Mouse (Mus musculus): ENCODE data around the gene Apol7e. TPM values are rescaled to one million over a fixed set of nuclear protein-coding genes. Genes with fewer than 3 reads are reported as not detected.
A peak's percentile ranks its signal among the peaks of the same experiment; 100 is the strongest.
"Not testable (repeated sequence)": the region's sequence is repeated elsewhere in the genome, so short reads cannot be mapped to it uniquely, and the experiment has no call there.

The Apol7e gene
- polyA plus RNA-seq, 1 experiment from 2014 or later = 0.29 TPM

DNA sequence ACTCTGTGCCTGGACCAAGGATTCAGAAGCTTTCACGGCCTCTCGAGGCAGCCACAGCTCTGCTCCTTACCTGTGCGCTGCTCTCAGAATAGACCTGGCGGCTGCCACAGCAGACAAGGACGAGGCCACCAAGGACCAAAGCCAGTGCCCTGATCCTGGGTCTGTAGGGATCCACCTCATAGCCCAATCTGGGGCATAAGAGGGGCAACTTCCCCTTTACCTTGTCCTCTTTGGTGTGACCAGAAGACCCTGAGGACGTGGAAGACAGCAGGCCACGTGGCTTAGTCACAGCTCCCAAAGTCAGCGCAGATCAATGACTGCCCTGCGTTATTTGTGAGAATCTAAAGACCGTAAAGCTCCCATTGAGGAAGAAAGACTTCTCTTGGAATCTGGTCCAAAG, 34.2 kb downstream of the Apol7e start:
- H3K4me3 ChIP-seq (ENCODE audit: low read length); ATAC-seq (replicated peaks; ENCODE audit: extremely low read depth, insufficient read depth, low FRiP score); H3K9me3 ChIP-seq (replicated peaks; ENCODE audit: control insufficient read depth, low read length); H3K9ac ChIP-seq (ENCODE audit: low read length); H3K36me3 ChIP-seq (ENCODE audit: control insufficient read depth, insufficient read depth); H3K4me2 ChIP-seq (ENCODE audit: low read depth, low read length); H3K27me3 ChIP-seq (ENCODE audit: control insufficient read depth, insufficient read depth, low read length); H3K4me1 ChIP-seq (ENCODE audit: control insufficient read depth, insufficient read depth, low read length); H3K27ac ChIP-seq (ENCODE audit: low read length): not testable (repeated sequence)
- WGBS = 73% methylated on average over 10 of the region's 10 CpGs

- H3K4me1 ChIP-seq (ENCODE audit: control insufficient read depth, insufficient read depth, low read length); H3K9ac ChIP-seq (ENCODE audit: low read length); H3K4me2 ChIP-seq (ENCODE audit: low read depth, low read length); H3K36me3 ChIP-seq (ENCODE audit: control insufficient read depth, insufficient read depth); H3K27me3 ChIP-seq (ENCODE audit: control insufficient read depth, insufficient read depth, low read length); H3K27ac ChIP-seq (ENCODE audit: low read length); H3K4me3 ChIP-seq (ENCODE audit: low read length); H3K9me3 ChIP-seq (replicated peaks; ENCODE audit: control insufficient read depth, low read length): not testable (repeated sequence)
- 35% methylated on average over 8 of the region's 8 CpGs for WGBS
- ATAC-seq (replicated peaks; ENCODE audit: extremely low read depth, insufficient read depth, low FRiP score) = peak; percentile 63
Observed at GRCm38 (mm10) chr15:77733380-77733779, 34.7 kb downstream of the Apol7e start.

GRCm38 (mm10) chr15:77733903-77734302, 35.2 kb downstream of the Apol7e start:
- H3K27ac ChIP-seq (ENCODE audit: low read length); H3K27me3 ChIP-seq (ENCODE audit: control insufficient read depth, insufficient read depth, low read length); H3K4me2 ChIP-seq (ENCODE audit: low read depth, low read length); H3K9ac ChIP-seq (ENCODE audit: low read length); H3K4me3 ChIP-seq (ENCODE audit: low read length); ATAC-seq (replicated peaks; ENCODE audit: extremely low read depth, insufficient read depth, low FRiP score); H3K4me1 ChIP-seq (ENCODE audit: control insufficient read depth, insufficient read depth, low read length); H3K9me3 ChIP-seq (replicated peaks; ENCODE audit: control insufficient read depth, low read length); H3K36me3 ChIP-seq (ENCODE audit: control insufficient read depth, insufficient read depth): not testable (repeated sequence)
- 33% methylated on average over 4 of the region's 4 CpGs for WGBS

GRCm38 (mm10) chr15:77740511-77741297, 42.0 kb downstream of the Apol7e start:
- WGBS = 74% methylated on average over 9 of the region's 9 CpGs
- Histone ChIP-seq H3K27ac (ENCODE audit: low read length) (no peak overlapping the region), H3K4me2 (ENCODE audit: low read depth, low read length) (no peak overlapping the region), H3K4me3 (ENCODE audit: low read length) (no peak overlapping the region), H3K4me1 (ENCODE audit: control insufficient read depth, insufficient read depth, low read length) (no peaks in the 10 kb centered on the region), H3K27me3 (ENCODE audit: control insufficient read depth, insufficient read depth, low read length) (no peaks in the 10 kb centered on the region), H3K9ac (ENCODE audit: low read length) (no peak overlapping the region), H3K36me3 (ENCODE audit: control insufficient read depth, insufficient read depth) (no peaks in the 10 kb centered on the region), H3K9me3 (replicated peaks; ENCODE audit: control insufficient read depth, low read length) (no peaks in the 10 kb centered on the region)
- no peak for ATAC-seq (replicated peaks; ENCODE audit: extremely low read depth, insufficient read depth, low FRiP score)

DNA sequence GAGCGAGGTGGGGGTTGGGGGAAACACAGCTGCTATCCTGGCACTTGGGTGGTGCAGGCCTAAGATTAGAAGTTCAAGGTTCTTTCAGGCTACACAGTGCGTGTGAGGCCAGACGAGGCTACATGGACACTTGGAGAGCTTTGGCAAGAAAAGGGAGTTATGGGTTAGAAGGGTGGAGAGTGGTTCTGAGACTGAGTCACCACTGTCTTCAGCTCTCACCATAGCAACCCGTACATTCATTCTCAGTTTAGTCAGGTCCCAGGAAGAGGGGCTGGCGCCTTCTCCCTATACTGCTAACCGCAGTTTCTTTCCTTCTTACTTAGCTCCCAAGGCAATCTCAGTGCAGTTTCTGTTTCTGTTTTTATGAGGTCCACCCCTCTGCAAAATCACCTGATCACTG, 42.9 kb downstream of the Apol7e start:
- not testable (repeated sequence) for H3K27ac ChIP-seq (ENCODE audit: low read length); ATAC-seq (replicated peaks; ENCODE audit: extremely low read depth, insufficient read depth, low FRiP score); H3K4me1 ChIP-seq (ENCODE audit: control insufficient read depth, insufficient read depth, low read length); H3K36me3 ChIP-seq (ENCODE audit: control insufficient read depth, insufficient read depth); H3K9ac ChIP-seq (ENCODE audit: low read length); H3K4me2 ChIP-seq (ENCODE audit: low read depth, low read length); H3K27me3 ChIP-seq (ENCODE audit: control insufficient read depth, insufficient read depth, low read length); H3K9me3 ChIP-seq (replicated peaks; ENCODE audit: control insufficient read depth, low read length); H3K4me3 ChIP-seq (ENCODE audit: low read length)
- WGBS = 72% methylated on average over 6 of the region's 6 CpGs

DNA sequence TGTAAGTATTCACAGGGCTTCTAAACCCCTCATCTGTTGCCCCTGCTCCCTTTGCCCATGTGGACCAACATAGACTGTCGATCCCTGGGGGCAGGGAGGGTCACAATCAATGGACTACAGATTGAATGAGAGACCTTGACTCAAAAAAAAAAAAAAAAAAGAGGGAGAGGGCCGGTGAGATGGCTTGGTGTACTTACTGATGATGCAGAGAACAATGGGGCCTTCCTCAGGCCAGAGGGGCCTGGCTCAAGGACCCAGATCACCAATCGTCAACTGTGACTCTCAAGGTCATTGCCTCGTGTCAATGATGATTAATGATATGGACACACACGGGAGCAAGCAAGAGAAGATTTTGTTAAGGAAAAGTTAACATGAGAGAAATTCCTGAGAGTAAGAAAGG, 46.0 kb downstream of the Apol7e start:
- WGBS = 35% methylated on average over 5 of the region's 5 CpGs

DNA sequence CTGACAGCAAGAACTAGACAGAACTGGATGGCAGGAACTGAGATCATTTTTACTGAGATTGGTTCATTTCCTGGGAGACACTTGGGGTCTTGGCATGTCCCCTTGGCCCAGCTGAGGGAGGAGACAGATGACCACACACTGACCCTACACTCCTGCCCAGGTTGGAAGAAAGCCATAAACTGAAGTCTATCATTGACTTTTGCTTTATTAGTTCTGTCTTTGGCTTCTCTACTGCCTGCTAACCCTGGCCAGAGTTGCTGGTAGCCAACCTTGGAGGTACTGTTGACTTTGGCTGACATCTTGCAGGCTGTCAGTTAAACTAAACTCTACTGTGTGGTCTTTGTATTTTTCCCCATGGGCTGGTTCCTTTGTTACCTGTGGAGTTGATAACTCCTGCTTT, 46.4 kb downstream of the Apol7e start:
- Histone ChIP-seq H3K36me3 (ENCODE audit: control insufficient read depth, insufficient read depth) (no peaks in the 10 kb centered on the region), H3K4me1 (ENCODE audit: control insufficient read depth, insufficient read depth, low read length) (no peaks in the 10 kb centered on the region)

More for the DNA sequence above, 46.0 kb downstream of the Apol7e start:
- Histone ChIP-seq H3K4me2 (ENCODE audit: low read depth, low read length) (no peak overlapping the region), H3K36me3 (ENCODE audit: control insufficient read depth, insufficient read depth) (no peaks in the 10 kb centered on the region), H3K4me3 (ENCODE audit: low read length) (no peak overlapping the region), H3K9ac (ENCODE audit: low read length) (no peak overlapping the region), H3K27me3 (ENCODE audit: control insufficient read depth, insufficient read depth, low read length) (no peaks in the 10 kb centered on the region), H3K9me3 (replicated peaks; ENCODE audit: control insufficient read depth, low read length) (no peaks in the 10 kb centered on the region; the same call in 1 of the 2 replicates), H3K27ac (ENCODE audit: low read length) (no peak overlapping the region), H3K4me1 (ENCODE audit: control insufficient read depth, insufficient read depth, low read length) (no peaks in the 10 kb centered on the region)
- no peak for ATAC-seq (replicated peaks; ENCODE audit: extremely low read depth, insufficient read depth, low FRiP score)

DNA sequence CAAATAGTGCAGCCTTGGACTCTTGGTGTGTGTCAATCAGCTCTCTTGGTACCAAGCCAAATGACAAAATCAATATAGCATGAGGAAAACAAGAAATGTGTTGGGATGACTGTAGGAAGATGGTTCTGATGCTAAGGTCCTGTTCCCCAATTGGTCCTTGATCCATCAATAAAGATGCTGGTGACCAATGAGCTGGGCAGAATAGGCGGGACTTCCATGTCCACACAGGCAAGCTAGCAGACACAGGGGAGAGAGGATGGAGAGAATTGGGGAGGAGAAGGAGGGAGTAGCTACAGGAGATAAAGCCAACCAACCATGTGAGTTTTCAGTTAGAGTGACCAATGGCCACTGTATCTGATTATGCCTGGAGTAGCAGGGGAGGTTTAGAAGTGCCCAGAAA, 47.7 kb downstream of the Apol7e start:
- Histone ChIP-seq H3K4me2 (ENCODE audit: low read depth, low read length) (no peak overlapping the region), H3K27me3 (ENCODE audit: control insufficient read depth, insufficient read depth, low read length) (no peaks in the 10 kb centered on the region), H3K9me3 (replicated peaks; ENCODE audit: control insufficient read depth, low read length) (no peaks in the 10 kb centered on the region; the same call in 1 of the 2 replicates), H3K4me3 (ENCODE audit: low read length) (no peak overlapping the region), H3K36me3 (ENCODE audit: control insufficient read depth, insufficient read depth) (no peaks in the 10 kb centered on the region), H3K9ac (ENCODE audit: low read length) (no peak overlapping the region), H3K27ac (ENCODE audit: low read length) (no peak overlapping the region), H3K4me1 (ENCODE audit: control insufficient read depth, insufficient read depth, low read length) (no peaks in the 10 kb centered on the region)
- no peak for ATAC-seq (replicated peaks; ENCODE audit: extremely low read depth, insufficient read depth, low FRiP score)
- WGBS = 87% methylated on average over 1 of the region's 1 CpGs

More for the DNA sequence above, 46.4 kb downstream of the Apol7e start:
- no peaks in the 10 kb centered on the region; the same call in 1 of the 2 replicates for H3K9me3 ChIP-seq (replicated peaks; ENCODE audit: control insufficient read depth, low read length)
- H3K4me3 ChIP-seq (ENCODE audit: low read length) = no peak overlapping the region
- H3K27ac ChIP-seq (ENCODE audit: low read length) = no peak overlapping the region
- H3K27me3 ChIP-seq (ENCODE audit: control insufficient read depth, insufficient read depth, low read length) = no peaks in the 10 kb centered on the region
- no peak for ATAC-seq (replicated peaks; ENCODE audit: extremely low read depth, insufficient read depth, low FRiP score)
- H3K4me2 ChIP-seq (ENCODE audit: low read depth, low read length) = no peak overlapping the region
- no peak overlapping the region for H3K9ac ChIP-seq (ENCODE audit: low read length)

GRCm38 (mm10) chr15:77748414-77748813, 49.8 kb downstream of the Apol7e start:
- no peak overlapping the region for H3K4me2 ChIP-seq (ENCODE audit: low read depth, low read length)
- WGBS = 36% methylated on average over 3 of the region's 3 CpGs
- no peaks in the 10 kb centered on the region for H3K27me3 ChIP-seq (ENCODE audit: control insufficient read depth, insufficient read depth, low read length)
- H3K9ac ChIP-seq (ENCODE audit: low read length) = no peak overlapping the region
- H3K27ac ChIP-seq (ENCODE audit: low read length) = no peak overlapping the region
- no peak for ATAC-seq (replicated peaks; ENCODE audit: extremely low read depth, insufficient read depth, low FRiP score)
- no peaks in the 10 kb centered on the region for H3K36me3 ChIP-seq (ENCODE audit: control insufficient read depth, insufficient read depth)
- no peaks in the 10 kb centered on the region; the same call in 1 of the 2 replicates for H3K9me3 ChIP-seq (replicated peaks; ENCODE audit: control insufficient read depth, low read length)
- no peak overlapping the region for H3K4me3 ChIP-seq (ENCODE audit: low read length)
- no peaks in the 10 kb centered on the region for H3K4me1 ChIP-seq (ENCODE audit: control insufficient read depth, insufficient read depth, low read length)

Data from heart, embryonic 16.5 days (tissue).